Mouse (Mus musculus): ENCODE measurements around the gene Gpatch4.
A peak's percentile ranks its signal among the peaks of the same experiment; 100 is the strongest.

Gene Gpatch4

GRCm38 (mm10) chr3:88042661-88043421, at the start of gene Gpatch4:
TSS of gene Gpatch4 (plus strand) at chr3:88043108.
- peak; percentile 95 for DNase-seq (ENCODE audit: low read depth)

- no peak for DNase-seq (ENCODE audit: low read depth)
These were observed 49.5 kb upstream of the Gpatch4 start for GRCm38 (mm10) chr3:87993436-87993835.

- DNase-seq (ENCODE audit: low read depth): no peak
These were observed 47.6 kb upstream of the Gpatch4 start for GRCm38 (mm10) chr3:87995331-87995730.

- no peak for DNase-seq (ENCODE audit: low read depth)
These were observed 46.5 kb upstream of the Gpatch4 start for GRCm38 (mm10) chr3:87996401-87996800.

- no peak for DNase-seq (ENCODE audit: low read depth)
These were observed 45.8 kb upstream of the Gpatch4 start for GRCm38 (mm10) chr3:87996971-87997614.

- DNase-seq (ENCODE audit: low read depth): no peak
These were observed 44.2 kb upstream of the Gpatch4 start for GRCm38 (mm10) chr3:87998747-87999146.

- no peak for DNase-seq (ENCODE audit: low read depth)
These were observed 43.5 kb upstream of the Gpatch4 start for GRCm38 (mm10) chr3:87999243-87999895.

GRCm38 (mm10) chr3:88000181-88000580, 42.7 kb upstream of the Gpatch4 start, which contains the start of gene Bcan:
TSS of gene Bcan (minus strand) at chr3:88000230.
- DNase-seq (ENCODE audit: low read depth): no peak

GRCm38 (mm10) chr3:88000816-88001595, 41.9 kb upstream of the Gpatch4 start:
- DNase-seq (ENCODE audit: low read depth): no peak

- no peak for DNase-seq (ENCODE audit: low read depth)
These were observed 40.5 kb upstream of the Gpatch4 start for GRCm38 (mm10) chr3:88002291-88002976.

GRCm38 (mm10) chr3:88005822-88006786, 36.8 kb upstream of the Gpatch4 start:
- DNase-seq (ENCODE audit: low read depth): no peak

GRCm38 (mm10) chr3:88010634-88011265, 32.2 kb upstream of the Gpatch4 start:
- DNase-seq (ENCODE audit: low read depth): peak; percentile 48

GRCm38 (mm10) chr3:88022322-88023191, 20.4 kb upstream of the Gpatch4 start:
- DNase-seq (ENCODE audit: low read depth): peak; percentile 68

- DNase-seq (ENCODE audit: low read depth): no peak
These were observed 19.5 kb upstream of the Gpatch4 start for GRCm38 (mm10) chr3:88023192-88024074.

- DNase-seq (ENCODE audit: low read depth): no peak
These were observed 16.1 kb upstream of the Gpatch4 start for GRCm38 (mm10) chr3:88026823-88027222.

- DNase-seq (ENCODE audit: low read depth): no peak
These were observed 15.3 kb upstream of the Gpatch4 start, which contains the start of gene Hapln2 for GRCm38 (mm10) chr3:88027434-88028186. TSS of gene Hapln2 (minus strand) at chr3:88027583.
